Mouse (Mus musculus): ENCODE data around the gene Ppig. TPM values are rescaled to one million over a fixed set of nuclear protein-coding genes. Genes with fewer than 3 reads are reported as not detected.

Gene Ppig
- polyA plus RNA-seq, 1 experiment = 179 TPM

DNA sequence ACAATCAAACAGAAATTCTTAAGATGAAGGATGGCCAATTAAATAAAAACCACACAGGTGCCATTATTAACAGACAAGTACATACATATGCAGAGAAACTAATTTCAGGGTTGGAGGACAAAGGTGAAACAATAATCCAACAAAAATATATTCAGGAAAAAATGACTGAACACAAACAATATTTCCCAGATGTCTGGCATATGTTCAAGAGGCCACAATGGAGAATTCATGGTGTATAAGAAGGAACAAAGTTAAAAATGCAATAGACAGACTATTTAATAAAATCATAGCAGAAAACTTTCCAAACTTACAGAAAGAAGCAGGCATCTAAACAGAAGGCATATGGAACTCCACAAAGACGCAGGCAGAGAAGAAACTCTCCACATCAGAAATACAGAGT lies 42.4 kb downstream of the Ppig start:
- H3K27me3 ChIP-seq (ENCODE audit: control insufficient read depth, insufficient read depth, low read length, poor library complexity, severe bottlenecking) = no peaks in the 10 kb centered on the region
- H3K4me1 ChIP-seq (ENCODE audit: control insufficient read depth, insufficient read depth, low read length) = no peaks in the 10 kb centered on the region
- no peaks in the 10 kb centered on the region for H3K36me3 ChIP-seq (ENCODE audit: control insufficient read depth, insufficient read depth, low read length, poor library complexity, severe bottlenecking)
- TF ChIP-seq CTCF (IDR thresholded peaks at IDR 0.05; ENCODE audit: low read depth, low read length) (no peak), EP300 (IDR thresholded peaks at IDR 0.05; ENCODE audit: insufficient read depth, low read depth, low read length) (no peak), POLR2A (IDR thresholded peaks at IDR 0.05; ENCODE audit: insufficient read depth, low read length) (no peak)
- no peak overlapping the region for H3K4me3 ChIP-seq (ENCODE audit: low read depth, low read length)
- H3K27ac ChIP-seq (ENCODE audit: insufficient read depth, low read length) = no peak overlapping the region
- H3K9ac ChIP-seq (ENCODE audit: low read depth, poor library complexity, severe bottlenecking) = no peak overlapping the region
- no peaks in the 10 kb centered on the region for H3K9me3 ChIP-seq (replicated peaks; ENCODE audit: control insufficient read depth, insufficient read depth, low read length, poor library complexity, severe bottlenecking)

GRCm38 (mm10) chr2:69773331-69773730 lies 51.0 kb downstream of the Ppig start:
- Histone ChIP-seq H3K27ac (ENCODE audit: insufficient read depth, low read length) (no peak overlapping the region), H3K4me3 (ENCODE audit: low read depth, low read length) (no peak overlapping the region), H3K27me3 (ENCODE audit: control insufficient read depth, insufficient read depth, low read length, poor library complexity, severe bottlenecking) (no peaks in the 10 kb centered on the region), H3K36me3 (ENCODE audit: control insufficient read depth, insufficient read depth, low read length, poor library complexity, severe bottlenecking) (no peaks in the 10 kb centered on the region), H3K4me1 (ENCODE audit: control insufficient read depth, insufficient read depth, low read length) (no peaks in the 10 kb centered on the region), H3K9me3 (replicated peaks; ENCODE audit: control insufficient read depth, insufficient read depth, low read length, poor library complexity, severe bottlenecking) (no peaks in the 10 kb centered on the region), H3K9ac (ENCODE audit: low read depth, poor library complexity, severe bottlenecking) (no peak overlapping the region)
- TF ChIP-seq POLR2A (IDR thresholded peaks at IDR 0.05; ENCODE audit: insufficient read depth, low read length) (no peak), EP300 (IDR thresholded peaks at IDR 0.05; ENCODE audit: insufficient read depth, low read depth, low read length) (no peak), CTCF (IDR thresholded peaks at IDR 0.05; ENCODE audit: low read depth, low read length) (no peak)

GRCm38 (mm10) chr2:69777985-69778835 lies 55.9 kb downstream of the Ppig start:
- Histone ChIP-seq H3K27ac (ENCODE audit: insufficient read depth, low read length) (peak overlapping the region; percentile 44; the same call in 1 of the 2 replicates), H3K36me3 (ENCODE audit: control insufficient read depth, insufficient read depth, low read length, poor library complexity, severe bottlenecking) (no peaks in the 10 kb centered on the region), H3K4me1 (ENCODE audit: control insufficient read depth, insufficient read depth, low read length) (no peaks in the 10 kb centered on the region), H3K9ac (ENCODE audit: low read depth, poor library complexity, severe bottlenecking) (0 out of 2 replicates have a peak overlapping the region, but pooled peaks have one; percentile 26), H3K9me3 (replicated peaks; ENCODE audit: control insufficient read depth, insufficient read depth, low read length, poor library complexity, severe bottlenecking) (no peaks in the 10 kb centered on the region), H3K4me3 (ENCODE audit: low read depth, low read length) (no peak overlapping the region), H3K27me3 (ENCODE audit: control insufficient read depth, insufficient read depth, low read length, poor library complexity, severe bottlenecking) (no peaks in the 10 kb centered on the region)
- no peak for TF ChIP-seq EP300 (IDR thresholded peaks at IDR 0.05; ENCODE audit: insufficient read depth, low read depth, low read length)
- no peak for TF ChIP-seq CTCF (IDR thresholded peaks at IDR 0.05; ENCODE audit: low read depth, low read length)
- no peak for TF ChIP-seq POLR2A (IDR thresholded peaks at IDR 0.05; ENCODE audit: insufficient read depth, low read length)

DNA sequence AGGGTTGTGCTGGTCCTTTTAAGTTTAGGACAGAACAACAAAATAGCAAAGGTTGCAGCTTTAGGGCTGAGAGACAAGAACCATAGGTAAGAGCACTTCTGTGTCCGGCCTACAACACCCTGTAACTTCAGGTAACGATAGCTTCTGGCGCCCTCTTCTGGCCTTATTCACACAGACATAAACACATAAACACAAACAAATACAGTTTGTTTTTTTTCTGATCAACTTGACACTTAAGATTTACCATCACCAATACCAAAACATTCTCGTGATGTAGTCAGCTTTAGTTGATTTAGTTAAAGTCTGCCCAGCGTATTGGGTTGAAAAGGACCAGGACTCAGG lies 56.5 kb downstream of the Ppig start:
- TF ChIP-seq POLR2A (IDR thresholded peaks at IDR 0.05; ENCODE audit: insufficient read depth, low read length) (no peak), CTCF (IDR thresholded peaks at IDR 0.05; ENCODE audit: low read depth, low read length) (peak; percentile 27)
- no peak overlapping the region for H3K9ac ChIP-seq (ENCODE audit: low read depth, poor library complexity, severe bottlenecking)
- no peaks in the 10 kb centered on the region for H3K36me3 ChIP-seq (ENCODE audit: control insufficient read depth, insufficient read depth, low read length, poor library complexity, severe bottlenecking)
- no peaks in the 10 kb centered on the region for H3K9me3 ChIP-seq (replicated peaks; ENCODE audit: control insufficient read depth, insufficient read depth, low read length, poor library complexity, severe bottlenecking)
- H3K27ac ChIP-seq (ENCODE audit: insufficient read depth, low read length) = no peak overlapping the region
- no peak overlapping the region for H3K4me3 ChIP-seq (ENCODE audit: low read depth, low read length)
- H3K4me1 ChIP-seq (ENCODE audit: control insufficient read depth, insufficient read depth, low read length) = no peaks in the 10 kb centered on the region
- H3K27me3 ChIP-seq (ENCODE audit: control insufficient read depth, insufficient read depth, low read length, poor library complexity, severe bottlenecking) = no peaks in the 10 kb centered on the region

DNA sequence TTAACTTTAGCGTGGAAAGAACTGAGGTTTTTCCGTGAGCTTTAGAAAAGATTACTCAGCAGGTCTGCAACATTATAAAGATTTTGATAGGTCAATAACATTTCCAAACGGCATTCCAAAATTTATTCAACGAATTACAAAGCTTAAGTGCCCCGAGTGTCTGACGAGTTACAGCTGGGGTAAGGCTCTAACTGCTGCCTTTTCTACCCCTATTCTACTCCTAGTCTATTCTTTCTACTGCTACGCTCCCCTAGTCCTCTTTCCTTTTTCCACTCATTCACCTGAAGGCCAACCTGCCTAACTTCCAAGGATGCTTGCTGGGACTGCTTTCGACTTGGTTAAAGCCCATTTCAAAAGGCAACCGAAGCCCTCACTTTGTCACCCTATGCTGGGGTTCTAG lies 66.6 kb downstream of the Ppig start:
- Histone ChIP-seq H3K4me3 (ENCODE audit: low read depth, low read length) (peak overlapping the region; percentile 76), H3K27me3 (ENCODE audit: control insufficient read depth, insufficient read depth, low read length, poor library complexity, severe bottlenecking) (no peaks in the 10 kb centered on the region), H3K4me1 (ENCODE audit: control insufficient read depth, insufficient read depth, low read length) (peaks cover 2% of the 10 kb centered on the region), H3K9me3 (replicated peaks; ENCODE audit: control insufficient read depth, insufficient read depth, low read length, poor library complexity, severe bottlenecking) (no peaks in the 10 kb centered on the region), H3K9ac (ENCODE audit: low read depth, poor library complexity, severe bottlenecking) (peak overlapping the region; percentile 50), H3K36me3 (ENCODE audit: control insufficient read depth, insufficient read depth, low read length, poor library complexity, severe bottlenecking) (no peaks in the 10 kb centered on the region; the same call in 1 of the 2 replicates), H3K27ac (ENCODE audit: insufficient read depth, low read length) (0 out of 2 replicates have a peak overlapping the region, but pooled peaks have one; percentile 5)
- no peak for TF ChIP-seq CTCF (IDR thresholded peaks at IDR 0.05; ENCODE audit: low read depth, low read length)
- TF ChIP-seq POLR2A (IDR thresholded peaks at IDR 0.05; ENCODE audit: insufficient read depth, low read length) = no peak
- TF ChIP-seq EP300 (IDR thresholded peaks at IDR 0.05; ENCODE audit: insufficient read depth, low read depth, low read length) = no peak

- Histone ChIP-seq H3K27me3 (ENCODE audit: control insufficient read depth, insufficient read depth, low read length, poor library complexity, severe bottlenecking) (no peaks in the 10 kb centered on the region), H3K4me3 (ENCODE audit: low read depth, low read length) (peak within 1 kb of the TSS; percentile 82), H3K36me3 (ENCODE audit: control insufficient read depth, insufficient read depth, low read length, poor library complexity, severe bottlenecking) (no peaks in the 10 kb centered on the region; the same call in 1 of the 2 replicates), H3K4me1 (ENCODE audit: control insufficient read depth, insufficient read depth, low read length) (peaks cover 2% of the 10 kb centered on the region), H3K9me3 (replicated peaks; ENCODE audit: control insufficient read depth, insufficient read depth, low read length, poor library complexity, severe bottlenecking) (no peaks in the 10 kb centered on the region), H3K9ac (ENCODE audit: low read depth, poor library complexity, severe bottlenecking) (peak within 1 kb of the TSS; percentile 50), H3K27ac (ENCODE audit: insufficient read depth, low read length) (0 out of 2 replicates have a peak within 1 kb of the TSS, but pooled peaks have one; percentile 5)
- TF ChIP-seq POLR2A (IDR thresholded peaks at IDR 0.05; ENCODE audit: insufficient read depth, low read length) = no peak
- TF ChIP-seq CTCF (IDR thresholded peaks at IDR 0.05; ENCODE audit: low read depth, low read length) = no peak
- no peak for TF ChIP-seq EP300 (IDR thresholded peaks at IDR 0.05; ENCODE audit: insufficient read depth, low read depth, low read length)
Measured at GRCm38 (mm10) chr2:69789429-69790069, 67.2 kb downstream of the Ppig start, which contains the start of the genes Ccdc173 and Phospho2. Ccdc173 (minus strand) TSS chr2:69789575. Phospho2 (plus strand) TSS chr2:69789623.

Measured in ES-Bruce4 (cell line).